Mouse (Mus musculus) mature B cell (primary cell): ENCODE measurements around the gene Bola1.
"Not testable (repeated sequence)": the region's sequence is repeated elsewhere in the genome, so short reads cannot be mapped to it uniquely, and the experiment has no call there.

Source experiments
- in situ Hi-C: fragments of 300-500 bp; cut with MboI; formaldehyde crosslinking; loops from 2 replicates; pipeline ENCODE4 v1.14.3; 2019

The Bola1 gene

DNA sequence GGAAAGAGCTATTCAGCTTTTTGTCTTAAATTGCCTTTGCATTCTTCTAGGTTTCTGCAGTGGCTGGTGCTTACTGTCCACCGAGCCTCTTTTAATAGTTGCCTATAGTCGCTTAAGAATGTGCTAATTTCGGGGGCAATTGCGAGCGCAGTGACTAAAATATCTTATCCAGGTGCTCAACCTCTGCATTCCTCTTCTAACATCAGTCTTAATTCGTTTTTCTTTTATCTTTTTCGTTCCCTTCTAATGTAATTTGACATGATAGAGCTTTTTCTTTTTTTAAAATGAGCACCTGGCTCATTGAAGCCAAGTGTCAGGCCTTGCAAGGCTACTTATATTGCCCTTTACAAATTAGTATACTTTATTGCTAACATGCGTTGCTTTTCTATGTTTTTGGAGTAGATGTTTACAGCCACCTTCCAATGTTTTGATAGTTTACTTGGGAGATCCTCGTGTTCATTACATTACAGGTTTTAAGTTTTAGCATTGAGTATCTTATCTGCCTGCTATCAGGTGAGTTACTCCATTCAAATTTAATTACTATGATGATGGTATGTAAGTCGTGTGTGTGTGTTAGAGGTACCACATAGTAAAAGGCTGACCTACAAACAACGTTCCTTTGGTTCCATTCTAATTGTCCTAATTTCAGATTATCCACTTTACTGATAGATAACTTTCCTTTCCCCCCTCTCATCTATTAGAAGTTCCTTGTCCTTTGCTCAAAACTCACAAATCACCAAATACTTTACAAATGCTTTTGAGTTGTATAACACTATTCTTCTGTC, 28.0 kb upstream of the Bola1 start:
- in situ Hi-C loops = no loop called here

DNA sequence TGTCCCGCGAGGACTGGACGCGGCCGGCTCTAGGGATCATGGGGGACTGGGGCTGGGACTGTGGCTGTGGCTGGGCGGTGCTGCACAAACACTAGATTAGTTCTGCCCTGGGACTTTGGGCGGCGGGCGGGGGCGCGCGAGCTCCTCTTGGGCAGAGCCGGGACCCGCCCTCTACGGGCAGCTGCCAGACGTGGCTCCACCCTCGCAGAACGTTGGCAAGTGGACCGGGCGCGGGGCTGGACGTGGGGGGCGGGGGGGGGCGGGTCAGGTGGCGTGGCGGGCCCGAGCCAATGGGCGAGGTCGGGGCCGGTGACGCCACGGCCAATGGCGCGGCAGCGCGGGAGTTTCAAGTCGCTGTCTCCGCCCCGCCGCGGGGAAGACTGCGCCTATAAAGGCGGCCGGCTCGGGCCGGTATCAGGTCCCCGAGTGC, 26.9 kb upstream of the Bola1 start, which contains the start of gene Hist2h3c1:
TSS of gene Hist2h3c1 (plus strand) at position 259 of the 430 bp plus-strand sequence.
- in situ Hi-C loops = not testable (repeated sequence)

- in situ Hi-C loops = not testable (repeated sequence)
Observed at GRCm38 (mm10) chr3:96246018-96246417, 26.5 kb upstream of the Bola1 start.

DNA sequence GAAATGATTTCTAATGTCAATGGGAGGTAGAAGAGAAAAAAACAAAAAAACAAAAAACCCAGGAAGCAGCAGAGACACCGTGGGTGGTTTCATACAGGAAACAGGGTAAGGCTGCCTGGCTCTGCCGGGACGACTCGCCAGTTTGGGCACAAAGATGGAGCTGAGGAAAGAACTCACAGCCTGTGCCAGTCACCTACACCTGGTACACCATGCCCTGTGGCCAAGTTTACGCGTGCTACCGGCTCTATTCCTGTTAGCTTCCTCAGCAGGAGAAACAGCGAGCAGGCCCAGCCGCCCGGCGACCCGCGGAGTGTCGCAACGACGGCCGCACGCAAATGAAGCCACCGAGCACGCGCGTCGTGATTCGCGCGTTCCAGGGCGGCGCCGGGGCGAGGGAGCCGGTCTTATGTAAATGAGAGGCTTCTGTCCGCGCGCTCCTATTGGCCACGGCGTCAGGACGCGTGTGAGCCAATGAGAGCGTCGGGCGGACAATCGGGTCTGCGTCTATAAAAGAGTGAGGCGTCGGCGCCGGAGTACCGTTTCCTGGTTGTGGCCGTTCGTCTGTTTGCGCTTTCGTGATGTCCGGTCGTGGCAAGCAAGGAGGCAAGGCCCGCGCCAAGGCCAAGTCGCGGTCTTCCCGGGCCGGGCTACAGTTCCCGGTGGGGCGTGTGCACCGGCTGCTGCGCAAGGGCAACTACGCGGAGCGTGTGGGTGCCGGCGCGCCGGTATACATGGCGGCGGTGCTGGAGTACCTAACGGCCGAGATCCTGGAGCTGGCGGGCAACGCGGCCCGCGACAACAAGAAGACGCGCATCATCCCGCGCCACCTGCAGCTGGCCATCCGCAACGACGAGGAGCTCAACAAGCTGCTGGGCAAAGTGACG, 25.7 kb upstream of the Bola1 start, which contains the start of gene Hist2h2aa1:
TSS of gene Hist2h2aa1 (plus strand) at position 495 of the 884 bp plus-strand sequence.
- in situ Hi-C loops = not testable (repeated sequence)

DNA sequence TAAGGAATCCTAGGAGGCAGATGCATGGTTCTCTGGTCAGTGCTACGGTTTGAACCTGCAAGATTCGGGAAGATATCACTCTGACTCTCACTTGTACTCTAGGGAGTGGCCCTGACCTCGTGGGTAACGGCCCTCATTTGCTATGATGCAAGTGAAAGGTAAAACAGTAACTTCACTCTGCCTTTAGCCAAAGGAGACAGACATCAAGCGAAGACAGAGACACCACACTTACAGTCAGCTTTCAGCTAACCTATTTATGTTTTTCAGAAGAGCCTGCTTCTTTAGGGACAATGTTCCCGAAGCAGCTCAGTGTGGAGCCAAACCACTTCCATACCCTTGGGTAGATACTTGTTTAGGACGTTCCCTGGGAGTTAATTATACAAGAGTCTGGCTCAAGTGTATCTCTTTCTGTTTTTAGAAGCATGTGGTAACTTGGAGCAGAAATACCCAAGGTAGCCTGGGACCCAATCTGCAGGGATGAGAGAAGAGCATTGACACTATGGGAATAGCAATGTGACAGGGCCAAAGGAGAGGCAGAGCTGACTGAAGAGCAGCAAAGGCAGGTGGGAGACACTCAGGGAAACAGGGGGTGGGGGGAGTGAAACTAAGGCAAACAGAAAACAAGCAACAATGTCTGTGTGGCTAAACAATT, 24.5 kb upstream of the Bola1 start:
- in situ Hi-C loops = no loop called here

GRCm38 (mm10) chr3:96240799-96241197, 21.3 kb upstream of the Bola1 start:
- in situ Hi-C loops = no loop called here

- in situ Hi-C loops = not testable (repeated sequence)
Observed at GRCm38 (mm10) chr3:96239949-96240798, 20.7 kb upstream of the Bola1 start, which contains the start of gene Hist2h2aa2. TSS of gene Hist2h2aa2 (minus strand) at chr3:96240276.

- in situ Hi-C loops = not testable (repeated sequence)
Observed at GRCm38 (mm10) chr3:96238954-96239793, 19.7 kb upstream of the Bola1 start, which contains the start of gene Hist2h3c2. TSS of gene Hist2h3c2 (minus strand) at chr3:96239127.

GRCm38 (mm10) chr3:96237904-96238511, 18.5 kb upstream of the Bola1 start:
- in situ Hi-C loops = no loop called here

GRCm38 (mm10) chr3:96237335-96237903, 17.9 kb upstream of the Bola1 start:
- in situ Hi-C loops = no loop called here

GRCm38 (mm10) chr3:96236834-96237334, 17.4 kb upstream of the Bola1 start:
- in situ Hi-C loops = no loop called here

- in situ Hi-C loops = no loop called here
Observed at GRCm38 (mm10) chr3:96235836-96236235, 16.3 kb upstream of the Bola1 start.

DNA sequence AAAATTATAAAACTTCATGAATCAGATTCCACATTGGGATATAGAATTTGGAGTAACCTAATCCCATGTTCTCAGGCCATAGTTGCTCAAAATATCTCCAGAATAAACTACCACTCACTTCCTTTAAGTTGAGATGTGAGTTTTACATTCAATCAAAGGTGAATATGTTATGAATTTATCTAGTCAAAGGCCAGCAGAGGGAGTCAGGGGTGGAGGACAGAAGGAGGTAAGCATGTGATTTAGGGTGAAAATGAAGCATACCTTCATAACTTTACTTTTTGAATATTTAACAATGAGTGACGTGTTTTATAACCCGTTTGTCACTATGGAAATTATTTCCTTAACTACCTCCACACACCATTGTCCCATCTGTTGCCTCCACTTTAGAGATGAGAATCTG, 15.4 kb upstream of the Bola1 start:
- in situ Hi-C loops = no loop called here

DNA sequence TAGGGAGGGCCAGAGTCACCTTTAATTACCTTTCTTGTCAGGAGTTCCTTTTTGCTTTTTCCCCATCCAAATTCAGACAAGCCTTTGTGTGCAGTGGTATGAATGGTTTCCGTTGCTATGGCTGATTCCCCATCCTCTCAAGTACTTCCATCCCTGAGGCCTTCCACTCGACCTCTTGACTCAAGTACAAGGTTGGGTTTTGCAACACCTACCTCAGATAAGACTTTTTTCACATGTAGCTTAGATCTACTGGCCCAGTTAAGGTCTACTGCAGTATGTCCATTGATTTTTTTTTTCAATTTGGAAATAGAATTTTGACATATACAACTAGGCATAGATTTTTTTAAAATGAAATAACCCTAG, 12.2 kb upstream of the Bola1 start:
- in situ Hi-C loops = no loop called here

DNA sequence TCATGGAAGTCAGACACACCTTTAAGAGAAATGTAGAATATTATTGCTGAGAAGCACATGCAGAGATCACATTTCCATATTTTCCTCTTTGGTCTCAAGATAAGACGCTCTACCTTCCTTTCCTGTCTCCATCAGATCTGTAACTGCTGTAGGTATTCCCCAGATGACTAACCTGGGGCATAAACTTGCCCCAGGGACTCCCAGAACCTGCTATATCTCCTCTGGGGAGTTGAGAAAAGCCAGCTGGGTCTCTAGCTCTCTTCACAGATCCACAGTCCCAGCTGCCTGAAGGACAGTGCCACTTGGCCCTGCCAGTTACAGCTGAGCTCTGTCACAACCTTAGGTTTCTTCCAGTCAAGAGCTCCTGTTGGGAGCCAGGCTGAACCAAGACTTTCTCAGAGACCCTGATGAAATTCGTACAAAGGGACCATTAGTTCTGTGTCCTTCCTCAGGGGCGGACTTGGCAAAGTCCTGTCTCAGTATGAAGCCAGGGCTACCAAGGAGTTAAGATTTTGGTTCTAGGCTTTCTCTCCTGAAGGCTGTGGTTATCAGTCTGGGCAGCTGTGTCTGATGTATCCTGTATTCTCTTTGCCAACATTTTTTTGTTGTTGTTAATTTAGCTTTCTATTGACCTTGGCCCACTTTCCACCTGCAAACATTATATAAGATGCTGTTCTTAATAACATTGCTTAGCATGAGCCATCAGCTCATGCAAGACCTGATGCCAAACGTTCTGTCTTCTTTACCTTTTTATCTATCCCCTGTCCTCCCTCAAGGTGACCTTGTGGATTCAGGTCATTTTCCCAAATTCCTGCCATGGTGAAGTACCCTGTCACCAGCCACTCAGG, 11.6 kb upstream of the Bola1 start:
- in situ Hi-C loops = no loop called here

- in situ Hi-C loops = no loop called here
Observed at GRCm38 (mm10) chr3:96230404-96230803, 10.9 kb upstream of the Bola1 start.

- in situ Hi-C loops = no loop called here
Observed at GRCm38 (mm10) chr3:96228828-96229227, 9.3 kb upstream of the Bola1 start.
